Mouse (Mus musculus) midbrain, postnatal 0 days (tissue): ENCODE results near the gene Olfm2. TPM values are rescaled to one million over a fixed set of nuclear protein-coding genes. Genes with fewer than 3 reads are reported as not detected.
A peak's percentile ranks its signal among the peaks of the same experiment; 100 is the strongest.

Experiments
- ATAC-seq: fragments of 200-750 bp; cut with Nextera tagmentation; 2 replicates; pipeline ENCODE4 v1.8.0; 2017; ENCODE audit warnings: moderate number of reproducible peaks, mild to moderate bottlenecking, moderate TSS enrichment, moderate library complexity; ENCODE audit not compliant: low FRiP score
- DNase-seq: peaks from one replicate; pipeline ENCODE4 v3.0.0-alpha.2; 2015; ENCODE audit warnings: low spot score
- H3K27ac ChIP-seq: fragments of 300-500 bp; sonication (generic); 2 replicates; pipeline ENCODE4 v1.5.1; 2014; ENCODE audit warnings: low read depth, mild to moderate bottlenecking, low read length, mixed read lengths
- H3K27me3 ChIP-seq: fragments of 300-500 bp; sonication (generic); 2 replicates; pipeline ENCODE4 v1.6.1; 2014; ENCODE audit warnings: low read length, control low read depth, mixed read lengths; ENCODE audit not compliant: insufficient read depth
- H3K36me3 ChIP-seq: fragments of 300-500 bp; sonication (generic); 2 replicates; pipeline ENCODE4 v1.6.1; 2014; ENCODE audit warnings: low read length, control low read depth, mixed read lengths; ENCODE audit not compliant: insufficient read depth
- H3K4me1 ChIP-seq: fragments of 300-500 bp; sonication (generic); 2 replicates; pipeline ENCODE4 v1.6.1; 2014; ENCODE audit warnings: mild to moderate bottlenecking, control low read depth, antibody characterized with exemption, low read length, mixed read lengths; ENCODE audit not compliant: insufficient read depth
- H3K4me2 ChIP-seq: fragments of 300-500 bp; sonication (generic); 2 replicates; pipeline ENCODE4 v1.6.1; 2014; ENCODE audit warnings: low read depth, mild to moderate bottlenecking, low read length, mixed read lengths; ENCODE audit not compliant: poor library complexity, severe bottlenecking
- H3K4me3 ChIP-seq: fragments of 300-500 bp; sonication (generic); 2 replicates; pipeline ENCODE4 v1.5.1; 2014; ENCODE audit warnings: low read depth, mild to moderate bottlenecking, low read length, moderate library complexity
- H3K9ac ChIP-seq: fragments of 300-500 bp; sonication (generic); replicated peaks from 2 replicates; pipeline ENCODE4 v1.6.1; 2014; ENCODE audit warnings: mild to moderate bottlenecking, low read length, moderate library complexity, mixed read lengths; ENCODE audit not compliant: poor library complexity, severe bottlenecking
- H3K9me3 ChIP-seq: fragments of 300-500 bp; sonication (generic); 2 replicates; pipeline ENCODE4 v1.6.1; 2016; ENCODE audit warnings: low read length, control low read depth
- CTCF ChIP-seq: IDR thresholded peaks from 2 replicates; pipeline ENCODE4 v1.5.1; 2016; ENCODE audit warnings: antibody characterized with exemption, mild to moderate bottlenecking
- WGBS: fragments of 180-500 bp; shearing (Covaris S2); extraction: QIAGEN DNeasy Blood & Tissue Kit; methylation state at CpG from one replicate; pipeline ENCODE4 v1.1.7; 2014; 5-methylcytosine and 5-hydroxymethylcytosine counted together
- polyA plus RNA-seq: library from polyadenylated mRNA; unstranded; fragments of >200 nt; fragmentation: Nextera tagmentation; extraction: Ambion mirVana; gene quantifications from 2 replicates; pipeline ENCODE4 v1.2.1, GENCODE M21; 2015
- total RNA-seq: library from RNA; depleted of rRNA; stranded (reverse); fragments of >200 nt; gene quantifications from 2 replicates; pipeline ENCODE4 v1.2.3, GENCODE M21; 2014

Gene Olfm2
- total and polyA plus RNA-seq, 2 experiments from 2014 or later = 245 to 342 TPM

- TF ChIP-seq CTCF = no peak
- no peaks in the 10 kb centered on the region for H3K4me1 ChIP-seq
- DNase-seq (no peak), ATAC-seq (no peak)
- no peaks in the 10 kb centered on the region for H3K9me3 ChIP-seq
- 84% methylated on average over 3 of the region's 3 CpGs for WGBS
- no peak overlapping the region for H3K4me3 ChIP-seq
- no peaks in the 10 kb centered on the region for H3K27me3 ChIP-seq
- H3K4me2 ChIP-seq = no peak overlapping the region
- no peaks in the 10 kb centered on the region for H3K36me3 ChIP-seq
- no peak overlapping the region for H3K9ac ChIP-seq
- H3K27ac ChIP-seq = no peak overlapping the region
These were observed 35.1 kb upstream of the Olfm2 start for GRCm38 (mm10) chr9:20781286-20781685.

DNA sequence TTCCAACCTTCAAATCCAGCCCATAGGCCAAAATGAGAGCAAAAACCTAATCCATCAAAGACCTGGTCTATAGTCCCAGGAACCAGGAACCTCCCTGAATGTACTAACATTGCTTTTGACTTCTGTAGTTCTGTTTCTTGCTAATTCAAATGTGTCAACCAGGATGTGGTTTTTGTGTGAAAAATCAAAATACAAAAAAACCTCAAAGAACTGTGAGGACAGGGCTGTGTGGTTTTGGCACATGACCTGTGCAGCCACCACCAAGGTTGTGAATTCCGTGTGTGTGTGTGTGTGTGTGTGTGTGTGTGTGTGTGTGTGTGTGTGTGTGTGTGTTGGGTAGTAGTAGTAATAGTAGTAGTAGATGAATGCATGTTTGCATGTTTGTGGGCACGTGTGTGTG lies 19.1 kb upstream of the Olfm2 start:
- Histone ChIP-seq H3K36me3 (no peaks in the 10 kb centered on the region), H3K4me3 (no peak overlapping the region), H3K4me1 (no peaks in the 10 kb centered on the region), H3K9me3 (no peaks in the 10 kb centered on the region), H3K27ac (no peak overlapping the region), H3K27me3 (no peaks in the 10 kb centered on the region), H3K4me2 (no peak overlapping the region), H3K9ac (no peak overlapping the region)
- DNase-seq = no peak
- ATAC-seq = no peak
- TF ChIP-seq CTCF = no peak
- 84% methylated on average over 2 of the region's 2 CpGs for WGBS

DNA sequence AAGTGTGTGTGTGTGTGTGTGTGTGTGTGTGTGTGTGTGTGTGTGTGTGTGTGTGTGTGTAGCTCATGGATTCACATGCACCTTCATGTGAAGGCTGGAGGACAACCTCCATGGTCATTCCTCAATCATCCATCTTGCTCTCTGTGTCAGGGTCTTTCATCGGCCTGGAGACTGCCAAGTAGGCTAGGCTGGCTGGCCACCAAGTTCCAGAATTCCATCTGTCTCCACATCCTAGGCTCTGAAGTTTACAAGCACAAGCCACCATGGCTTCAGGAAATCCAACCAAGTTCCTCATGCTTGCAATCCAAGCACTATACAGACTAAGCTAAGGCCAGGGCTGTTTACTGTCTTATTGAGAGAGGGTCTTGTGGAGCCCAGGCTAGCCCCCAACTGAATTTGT lies 16.9 kb upstream of the Olfm2 start:
- Histone ChIP-seq H3K4me1 (no peaks in the 10 kb centered on the region), H3K4me3 (no peak overlapping the region), H3K27ac (no peak overlapping the region), H3K4me2 (no peak overlapping the region), H3K36me3 (no peaks in the 10 kb centered on the region), H3K27me3 (no peaks in the 10 kb centered on the region), H3K9me3 (no peaks in the 10 kb centered on the region), H3K9ac (no peak overlapping the region)
- no peak for TF ChIP-seq CTCF
- WGBS = 67% methylated on average over 1 of the region's 1 CpGs
- no peak for ATAC-seq
- DNase-seq = peak; percentile 17

GRCm38 (mm10) chr9:20762197-20762961 lies 16.2 kb upstream of the Olfm2 start:
- no peaks in the 10 kb centered on the region for H3K36me3 ChIP-seq
- H3K9me3 ChIP-seq = no peaks in the 10 kb centered on the region
- no peak for TF ChIP-seq CTCF
- 47% methylated on average over 7 of the region's 7 CpGs for WGBS
- H3K27me3 ChIP-seq = no peaks in the 10 kb centered on the region
- ATAC-seq (no peak), DNase-seq (peak; percentile 2)
- H3K4me2 ChIP-seq = no peak overlapping the region
- H3K27ac ChIP-seq = no peak overlapping the region
- H3K4me3 ChIP-seq = no peak overlapping the region
- H3K4me1 ChIP-seq = no peaks in the 10 kb centered on the region
- H3K9ac ChIP-seq = no peak overlapping the region

DNA sequence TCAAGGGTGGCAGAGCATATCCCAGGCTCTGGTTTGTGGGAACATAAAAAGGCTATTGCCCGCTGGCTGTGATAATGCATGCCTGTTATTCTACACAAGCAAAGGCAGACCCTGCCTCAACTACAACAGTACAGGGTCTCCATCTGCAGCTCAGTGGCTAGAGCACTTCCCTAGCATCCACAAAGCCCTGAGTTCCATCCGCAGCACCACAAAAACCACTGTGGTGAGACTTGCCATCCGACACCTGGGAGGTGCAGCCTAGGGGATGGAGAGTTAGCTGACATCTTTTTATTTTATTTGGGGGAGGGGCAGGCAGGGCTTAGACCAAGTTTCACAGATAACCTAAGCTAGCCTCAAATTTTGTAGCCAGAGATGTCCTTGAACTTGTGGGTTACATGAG lies 15.2 kb upstream of the Olfm2 start:
- TF ChIP-seq CTCF = no peak
- 78% methylated on average over 3 of the region's 3 CpGs for WGBS
- no peak for ATAC-seq
- no peak for DNase-seq
- no peak overlapping the region for H3K4me3 ChIP-seq
- no peak overlapping the region for H3K9ac ChIP-seq
- no peak overlapping the region for H3K27ac ChIP-seq
- no peaks in the 10 kb centered on the region for H3K36me3 ChIP-seq
- no peaks in the 10 kb centered on the region for H3K9me3 ChIP-seq
- no peaks in the 10 kb centered on the region for H3K4me1 ChIP-seq
- H3K27me3 ChIP-seq = no peaks in the 10 kb centered on the region
- no peak overlapping the region for H3K4me2 ChIP-seq

GRCm38 (mm10) chr9:20760813-20761212 lies 14.7 kb upstream of the Olfm2 start:
- Histone ChIP-seq H3K4me1 (no peaks in the 10 kb centered on the region), H3K27me3 (no peaks in the 10 kb centered on the region), H3K4me3 (no peak overlapping the region), H3K9me3 (no peaks in the 10 kb centered on the region), H3K27ac (no peak overlapping the region), H3K4me2 (no peak overlapping the region), H3K36me3 (no peaks in the 10 kb centered on the region), H3K9ac (no peak overlapping the region)
- ATAC-seq = no peak
- WGBS = 77% methylated on average over 12 of the region's 12 CpGs
- DNase-seq = no peak
- no peak for TF ChIP-seq CTCF
